Mouse (Mus musculus) ovary, postnatal 14 days (tissue): ENCODE measurements at regions not wholly inside any gene's neighbourhood (a gene's known extent, or its start where the extent isn't known, plus 50 kb on each side); places are given as distances from the start of the nearest gene placed in this dataset.

Experiments
- DNase-seq: peaks from one replicate; pipeline ENCODE4 v3.0.0; 2022; ENCODE audit warnings: low spot score

- DNase-seq, result no peak
Measured at GRCm38 (mm10) chr3:51137730-51138312, 86.4 kb upstream of the Noct start.

- no peak for DNase-seq
Measured at GRCm38 (mm10) chr3:51145985-51146384, 78.3 kb upstream of the Noct start.

- DNase-seq, result no peak
Measured at GRCm38 (mm10) chr3:51150012-51150411, 74.2 kb upstream of the Noct start.

- no peak for DNase-seq
Measured at GRCm38 (mm10) chr3:51151104-51151503, 73.1 kb upstream of the Noct start.

- no peak for DNase-seq
Measured at GRCm38 (mm10) chr3:51155621-51156020, 68.6 kb upstream of the Noct start.

- DNase-seq, result peak; percentile 36
Measured at GRCm38 (mm10) chr3:51156386-51157290, 67.6 kb upstream of the Noct start.

- no peak for DNase-seq
Measured at GRCm38 (mm10) chr3:51157291-51157650, 67.0 kb upstream of the Noct start.

- DNase-seq, result no peak
Measured at GRCm38 (mm10) chr3:51158449-51158848, 65.8 kb upstream of the Noct start.

GRCm38 (mm10) chr3:51159322-51159721, 64.9 kb upstream of the Noct start:
- DNase-seq, result no peak

GRCm38 (mm10) chr3:51159881-51160280, 64.4 kb upstream of the Noct start:
- DNase-seq, result no peak

GRCm38 (mm10) chr3:51160625-51161024, 63.6 kb upstream of the Noct start:
- DNase-seq, result no peak

GRCm38 (mm10) chr3:51169150-51169925, 54.9 kb upstream of the Noct start:
- no peak for DNase-seq

GRCm38 (mm10) chr3:51170225-51170852, 53.9 kb upstream of the Noct start:
- peak; percentile 86 for DNase-seq
